Comparison of ENCODE assay signal across 7 mouse cellular contexts in genomic region chr17:25868601-25869191, GRCm38 (mm10). TPM values are rescaled to one million over a fixed set of nuclear protein-coding genes. Genes with fewer than 3 reads are reported as not detected.
DNase-seq lines count a peak whose midpoint lies in the region; ATAC-seq and TF ChIP-seq lines count a peak whose summit lies in the region.

TSS of gene Mcrip2 (minus strand) at chr17:25868764.

- peak within 1 kb of the TSS; percentile 99 for H3K27ac ChIP-seq in gastrocnemius, adult 2 months
- H3K27ac ChIP-seq in hindbrain, embryonic 16.5 days (ENCODE audit: low read depth, low read length) = peak within 1 kb of the TSS; percentile 77

- H3K36me3 ChIP-seq in hindbrain, embryonic 16.5 days (ENCODE audit: control insufficient read depth, insufficient read depth, low read length) = no peaks in the 10 kb centered on the region

- under 1% methylated on average over 23 of the region's 24 CpGs for WGBS in hindbrain, embryonic 16.5 days

- peak within 1 kb of the TSS; percentile 96 for H3K4me2 ChIP-seq in hindbrain, embryonic 16.5 days (ENCODE audit: low read length)

- peak within 1 kb of the TSS; percentile 87 for H3K9ac ChIP-seq in hindbrain, embryonic 16.5 days (ENCODE audit: low read depth, low read length)

- no peaks in the 10 kb centered on the region for H3K27me3 ChIP-seq in hindbrain, embryonic 16.5 days (replicated peaks; ENCODE audit: control insufficient read depth, insufficient read depth, low read length)

- 0 out of 2 replicates have a peak, but pooled peaks have one; percentile 11 for TF ChIP-seq CTCF in gastrocnemius, adult 2 months (IDR thresholded peaks at IDR 0.05)

- peak; percentile 48 for DNase-seq in T-cell, adult 2 months (ENCODE audit: low spot score)
- DNase-seq in cerebellum, postnatal 14 days = peak; percentile 81 to 83
- DNase-seq in gastrocnemius, adult 2 months = peak; percentile 92
- peak; percentile 69 to 73 for DNase-seq in left cerebral cortex, adult 8-10 months (ENCODE audit: low spot score in 2 of 2)
- peak; percentile 70 for DNase-seq in right cerebral cortex, postnatal 4 days

- peak within 1 kb of the TSS; percentile 85 for H3K4me3 ChIP-seq in gastrocnemius, adult 2 months
- peak within 1 kb of the TSS; percentile 97 for H3K4me3 ChIP-seq in hindbrain, embryonic 16.5 days (ENCODE audit: low read length)

- H3K4me1 ChIP-seq in hindbrain, embryonic 16.5 days (ENCODE audit: control insufficient read depth, insufficient read depth, low read depth, low read length) = peaks cover 18% of the 10 kb centered on the region

- ATAC-seq in hindbrain, embryonic 16.5 days = peak; percentile 91
- peak; percentile 66 for ATAC-seq in megakaryocyte, adult 5-6 weeks (ENCODE audit: poor library complexity, severe bottlenecking)

- intact Hi-C loops in gastrocnemius, adult 2 months (cut with DNase I) = loop anchor here (5.0 kb wide), 1 partner anchor 36 kb away; the partner anchor contains the start of gene Stub1

- no peaks in the 10 kb centered on the region for H3K9me3 ChIP-seq in hindbrain, embryonic 16.5 days (ENCODE audit: control insufficient read depth, low read length)

RNA-seq across cellular contexts. Expression of gene Mcrip2, which starts in this region (rescaled TPM):
- total RNA-seq in gastrocnemius, adult 2 months (2021) = 100 to 1,000 TPM in 1 of 2 experiments, 10 to 100 TPM in 1; 85.3 to 117 TPM
- polyA plus RNA-seq in hindbrain, embryonic 16.5 days (2015; fragmentation: Nextera tagmentation; extraction: Ambion mirVana) = 34.1 and 38.9 TPM in 2 replicates
- 10 to 100 TPM; 16.8 to 25.2 (median 19.0) TPM for total RNA-seq in left cerebral cortex, adult 8-10 months (2022)
- total RNA-seq in megakaryocyte, adult 5-6 weeks (2015) = 1.8 and 3.5 TPM in 2 replicates
- total RNA-seq in megakaryocyte, adult 5-6 weeks (2017) = 3.1 and 4.1 TPM in 2 replicates

Comparison
In these comparisons a context has a peak if more than half of its experiments do, and no peak if none do; other contexts are left out.
1. Peak in every context shown above with its lines: DNase-seq, ATAC-seq, H3K4me3 ChIP-seq and H3K27ac ChIP-seq.